Mouse (Mus musculus): ENCODE measurements at regions not wholly inside any gene's neighbourhood (a gene's known extent, or its start where the extent isn't known, plus 50 kb on each side); places are given as distances from the start of the nearest gene placed in this dataset.
A peak's percentile ranks its signal among the peaks of the same experiment; 100 is the strongest.

GRCm38 (mm10) chr1:137698876-137699275 is 476.6 kb downstream of the Ptprc start:
- no peak for ATAC-seq
- no peaks in the 10 kb centered on the region for H3K9me3 ChIP-seq
- H3K9ac ChIP-seq (replicated peaks), result no peak overlapping the region
- no peaks in the 10 kb centered on the region for H3K36me3 ChIP-seq
- no peak overlapping the region for H3K4me2 ChIP-seq (replicated peaks)
- no peaks in the 10 kb centered on the region for H3K27me3 ChIP-seq
- H3K27ac ChIP-seq, result no peak overlapping the region
- no peak overlapping the region for H3K4me3 ChIP-seq (replicated peaks)
- WGBS, result 73% methylated on average over 4 of the region's 4 CpGs
- H3K4me1 ChIP-seq (replicated peaks), result peaks cover 17% of the 10 kb centered on the region

DNA sequence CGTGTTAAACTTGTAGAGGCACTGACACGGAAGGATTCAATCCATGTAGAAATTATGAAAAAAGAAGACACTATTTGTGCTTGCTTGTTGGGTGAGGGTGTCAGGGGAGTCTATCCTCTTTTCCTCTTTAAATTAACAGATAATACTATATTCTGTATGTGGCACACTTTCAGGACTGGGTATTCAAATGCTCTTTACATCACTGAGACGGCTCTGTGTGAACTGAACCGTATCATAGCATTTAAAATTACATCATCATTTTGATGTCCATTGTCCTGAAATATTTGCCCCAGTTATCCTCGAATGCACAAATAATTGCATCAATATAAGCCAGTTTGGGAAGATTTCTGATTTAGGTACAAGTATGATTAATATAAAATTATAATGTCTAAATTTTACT is 478.2 kb downstream of the Ptprc start:
- 0 out of 2 replicates have a peak, but pooled peaks have one; percentile 66 for ATAC-seq
- Histone ChIP-seq H3K9me3 (no peaks in the 10 kb centered on the region), H3K36me3 (no peaks in the 10 kb centered on the region), H3K4me2 (replicated peaks) (peak overlapping the region; percentile 22), H3K27ac (peak overlapping the region; percentile 73), H3K27me3 (no peaks in the 10 kb centered on the region), H3K9ac (replicated peaks) (no peak overlapping the region), H3K4me1 (replicated peaks) (peaks cover 17% of the 10 kb centered on the region), H3K4me3 (replicated peaks) (no peak overlapping the region)
- 28% methylated on average over 5 of the region's 5 CpGs for WGBS

DNA sequence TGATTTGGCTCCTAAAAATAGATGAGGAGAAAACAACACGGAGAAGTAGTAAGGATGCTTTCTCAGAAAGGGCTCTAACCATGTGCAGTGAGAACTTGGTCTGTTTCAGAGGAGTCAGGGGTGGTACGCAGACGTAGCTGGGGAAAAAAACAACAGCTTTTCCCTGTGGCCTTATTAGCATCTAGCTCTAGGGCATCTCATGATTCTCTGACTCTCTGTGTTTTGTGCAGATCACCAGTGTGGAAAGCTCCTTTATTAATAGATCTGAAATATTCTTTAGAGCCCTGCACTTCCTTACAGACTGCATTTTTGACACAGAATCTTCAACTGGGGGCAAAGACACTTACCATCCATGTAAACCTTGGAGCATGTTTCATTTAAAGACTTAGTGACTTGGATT is 478.7 kb downstream of the Ptprc start:
- peak overlapping the region; percentile 73 for H3K27ac ChIP-seq
- H3K36me3 ChIP-seq, result no peaks in the 10 kb centered on the region
- ATAC-seq, result peak; percentile 43; the same call in 1 of the 2 replicates
- no peak overlapping the region for H3K4me3 ChIP-seq (replicated peaks)
- WGBS, result 16% methylated on average over 3 of the region's 3 CpGs
- H3K4me1 ChIP-seq (replicated peaks), result peaks cover 17% of the 10 kb centered on the region
- peak overlapping the region; percentile 22 for H3K4me2 ChIP-seq (replicated peaks)
- H3K9me3 ChIP-seq, result no peaks in the 10 kb centered on the region
- H3K27me3 ChIP-seq, result no peaks in the 10 kb centered on the region
- no peak overlapping the region for H3K9ac ChIP-seq (replicated peaks)

DNA sequence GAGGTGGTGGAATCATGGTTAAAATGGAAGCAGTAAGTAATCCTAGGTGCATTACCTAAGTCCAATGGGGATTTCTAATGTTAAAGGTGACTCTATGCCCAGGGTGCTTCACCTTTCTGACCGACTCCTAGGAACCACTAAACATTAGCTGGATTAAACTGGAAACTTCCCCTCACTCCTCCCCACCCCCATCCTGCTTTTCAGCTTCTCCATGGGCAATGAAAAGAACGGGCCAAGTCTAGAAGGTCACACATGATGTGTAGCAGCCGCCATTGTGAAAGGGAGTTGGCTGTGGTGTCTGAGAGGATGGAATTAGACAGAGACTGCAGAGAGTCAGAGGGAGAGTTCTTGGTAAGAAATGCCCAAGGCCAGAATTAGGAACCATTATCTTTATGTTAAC is 479.8 kb downstream of the Ptprc start:
- Histone ChIP-seq H3K9me3 (no peaks in the 10 kb centered on the region), H3K4me1 (replicated peaks) (peaks cover 17% of the 10 kb centered on the region), H3K4me2 (replicated peaks) (no peak overlapping the region), H3K36me3 (no peaks in the 10 kb centered on the region), H3K27ac (no peak overlapping the region), H3K4me3 (replicated peaks) (no peak overlapping the region), H3K9ac (replicated peaks) (no peak overlapping the region), H3K27me3 (no peaks in the 10 kb centered on the region)
- ATAC-seq, result no peak
- WGBS, result 47% methylated on average over 3 of the region's 3 CpGs

DNA sequence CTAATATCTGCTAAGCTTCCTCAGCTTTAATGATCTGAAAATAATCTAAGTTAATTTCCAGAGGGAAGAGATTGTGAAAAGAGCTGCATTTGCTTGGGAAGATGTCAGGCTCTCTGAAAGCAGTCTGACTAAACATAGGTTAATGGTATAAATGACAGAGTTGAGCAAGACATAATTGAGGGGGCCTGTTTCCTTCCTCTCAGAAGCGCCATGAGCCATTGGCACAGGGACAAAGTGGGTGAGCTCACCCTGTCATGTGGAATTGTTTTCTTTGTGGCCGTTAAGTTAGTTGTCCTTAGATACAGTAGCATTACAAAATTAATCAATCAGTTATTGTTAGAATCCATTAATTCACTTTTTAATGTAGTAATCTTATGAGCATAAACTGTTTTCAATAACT is 483.0 kb downstream of the Ptprc start:
- no peak overlapping the region for H3K4me2 ChIP-seq (replicated peaks)
- WGBS, result 81% methylated on average over 2 of the region's 2 CpGs
- H3K27me3 ChIP-seq, result no peaks in the 10 kb centered on the region
- no peak overlapping the region for H3K4me3 ChIP-seq (replicated peaks)
- no peak for ATAC-seq
- H3K36me3 ChIP-seq, result no peaks in the 10 kb centered on the region
- H3K4me1 ChIP-seq (replicated peaks), result peaks cover 15% of the 10 kb centered on the region
- no peaks in the 10 kb centered on the region for H3K9me3 ChIP-seq
- no peak overlapping the region for H3K9ac ChIP-seq (replicated peaks)
- H3K27ac ChIP-seq, result no peak overlapping the region

GRCm38 (mm10) chr1:137690860-137691595 is 484.5 kb downstream of the Ptprc start:
- peaks cover 4% of the 10 kb centered on the region; the same call in 1 of the 2 replicates for H3K4me1 ChIP-seq (replicated peaks)
- H3K9me3 ChIP-seq, result no peaks in the 10 kb centered on the region
- 89% methylated on average over 9 of the region's 9 CpGs for WGBS
- H3K27me3 ChIP-seq, result no peaks in the 10 kb centered on the region
- ATAC-seq, result no peak
- H3K4me3 ChIP-seq (replicated peaks), result no peak overlapping the region
- H3K9ac ChIP-seq (replicated peaks), result no peak overlapping the region
- H3K4me2 ChIP-seq (replicated peaks), result no peak overlapping the region
- no peaks in the 10 kb centered on the region for H3K36me3 ChIP-seq
- H3K27ac ChIP-seq, result no peak overlapping the region

DNA sequence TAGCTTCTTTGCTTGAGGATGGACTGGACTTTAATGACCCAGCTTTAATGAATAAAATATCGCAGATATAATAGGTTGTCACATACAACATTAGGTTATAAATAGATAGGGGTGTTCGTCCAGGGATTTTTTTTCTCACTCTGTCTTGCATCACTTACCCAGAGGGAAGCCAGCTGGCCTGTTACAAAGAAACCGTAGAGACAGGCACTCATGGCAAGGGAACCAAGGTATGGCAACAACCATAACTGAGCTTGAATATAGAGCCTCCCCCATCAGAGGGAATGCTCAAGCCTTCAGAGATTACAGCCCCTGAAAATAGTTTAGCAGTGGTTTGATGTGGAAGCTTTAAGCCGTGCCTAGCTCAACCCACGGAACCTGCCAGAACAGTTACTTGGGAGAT is 504.9 kb downstream of the Ptprc start:
- no peak overlapping the region for H3K27ac ChIP-seq
- H3K36me3 ChIP-seq, result no peaks in the 10 kb centered on the region
- ATAC-seq, result no peak
- WGBS, result 89% methylated on average over 5 of the region's 5 CpGs
- no peak overlapping the region for H3K4me2 ChIP-seq (replicated peaks)
- no peak overlapping the region for H3K4me3 ChIP-seq (replicated peaks)
- no peaks in the 10 kb centered on the region for H3K27me3 ChIP-seq
- H3K4me1 ChIP-seq (replicated peaks), result no peaks in the 10 kb centered on the region
- no peaks in the 10 kb centered on the region for H3K9me3 ChIP-seq
- H3K9ac ChIP-seq (replicated peaks), result no peak overlapping the region

- H3K9ac ChIP-seq (replicated peaks), result no peak overlapping the region
- no peak for ATAC-seq
- H3K27ac ChIP-seq, result no peak overlapping the region
- no peaks in the 10 kb centered on the region for H3K9me3 ChIP-seq
- H3K4me1 ChIP-seq (replicated peaks), result no peaks in the 10 kb centered on the region
- H3K4me3 ChIP-seq (replicated peaks), result no peak overlapping the region
- H3K27me3 ChIP-seq, result no peaks in the 10 kb centered on the region
- WGBS, result 87% methylated on average over 3 of the region's 3 CpGs
- no peaks in the 10 kb centered on the region for H3K36me3 ChIP-seq
- H3K4me2 ChIP-seq (replicated peaks), result no peak overlapping the region
Observed at GRCm38 (mm10) chr1:137669849-137670248, 505.7 kb downstream of the Ptprc start.

DNA sequence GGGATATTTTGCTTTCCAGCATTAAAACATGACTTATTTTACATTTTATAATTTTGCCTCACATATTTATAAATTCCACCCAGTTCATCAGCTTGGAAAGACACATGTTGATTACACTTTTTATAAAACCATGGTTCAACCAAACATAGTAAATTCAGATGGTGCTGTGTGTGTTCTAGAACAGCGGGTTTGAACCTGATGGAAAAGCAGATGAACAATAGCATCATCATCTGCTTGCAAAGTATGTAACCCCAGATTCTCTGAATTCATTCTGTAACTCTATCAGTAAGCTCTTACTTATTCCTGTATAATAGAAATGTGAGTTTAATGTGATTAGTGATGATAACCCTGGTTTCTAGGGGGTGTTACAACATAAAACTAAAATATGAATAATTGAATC is 517.4 kb downstream of the Ptprc start:
- H3K9me3 ChIP-seq, result no peaks in the 10 kb centered on the region
- H3K4me2 ChIP-seq (replicated peaks), result no peak overlapping the region
- no peak overlapping the region for H3K4me3 ChIP-seq (replicated peaks)
- ATAC-seq, result no peak
- 82% methylated on average over 1 of the region's 1 CpGs for WGBS
- H3K9ac ChIP-seq (replicated peaks), result no peak overlapping the region
- H3K36me3 ChIP-seq, result no peaks in the 10 kb centered on the region
- peaks cover 20% of the 10 kb centered on the region for H3K4me1 ChIP-seq (replicated peaks)
- no peaks in the 10 kb centered on the region for H3K27me3 ChIP-seq
- H3K27ac ChIP-seq, result no peak overlapping the region

DNA sequence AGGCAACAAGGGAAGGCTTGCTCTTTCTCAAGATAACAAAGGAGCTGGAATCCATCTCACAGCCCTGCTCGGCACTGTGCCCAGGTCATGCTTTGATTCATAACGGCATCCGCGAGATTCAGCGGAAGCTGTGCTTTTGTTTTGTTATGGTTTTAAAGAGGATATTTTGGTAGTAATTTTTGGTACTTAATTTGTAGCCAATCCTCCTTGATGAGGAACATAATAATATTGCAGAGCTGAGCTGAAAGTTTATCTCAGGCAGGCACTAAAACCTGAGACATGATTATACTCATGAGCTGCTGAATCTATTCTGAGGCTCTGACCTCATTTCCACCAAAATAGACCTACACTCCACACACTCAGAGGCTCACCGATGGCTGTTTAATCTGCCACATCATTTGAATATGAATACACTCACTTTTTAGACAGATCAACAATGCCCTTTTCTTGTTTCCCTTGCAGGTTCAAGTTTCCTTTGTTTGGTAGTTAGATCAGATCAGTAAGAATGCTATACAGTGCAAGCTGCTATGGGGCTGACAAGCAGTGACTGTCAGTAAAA is 518.5 kb downstream of the Ptprc start:
- H3K4me3 ChIP-seq (replicated peaks), result no peak overlapping the region; the same call in 1 of the 2 replicates
- peak overlapping the region; percentile 46 for H3K27ac ChIP-seq
- WGBS, result 3% methylated on average over 6 of the region's 6 CpGs
- H3K27me3 ChIP-seq, result no peaks in the 10 kb centered on the region
- H3K4me2 ChIP-seq (replicated peaks), result peak overlapping the region; percentile 28
- peaks cover 20% of the 10 kb centered on the region for H3K4me1 ChIP-seq (replicated peaks)
- H3K9ac ChIP-seq (replicated peaks), result no peak overlapping the region
- no peaks in the 10 kb centered on the region for H3K36me3 ChIP-seq
- H3K9me3 ChIP-seq, result no peaks in the 10 kb centered on the region
- peak; percentile 93 for ATAC-seq

- Histone ChIP-seq H3K9me3 (no peaks in the 10 kb centered on the region), H3K27me3 (no peaks in the 10 kb centered on the region), H3K4me3 (replicated peaks) (no peak overlapping the region), H3K4me1 (replicated peaks) (peaks cover 20% of the 10 kb centered on the region), H3K36me3 (no peaks in the 10 kb centered on the region), H3K4me2 (replicated peaks) (no peak overlapping the region), H3K9ac (replicated peaks) (no peak overlapping the region), H3K27ac (no peak overlapping the region)
- WGBS, result 48% methylated on average over 4 of the region's 4 CpGs
- no peak for ATAC-seq
Observed at GRCm38 (mm10) chr1:137654171-137654570, 521.3 kb downstream of the Ptprc start.

GRCm38 (mm10) chr1:137653495-137653894 is 522.0 kb downstream of the Ptprc start:
- no peak overlapping the region for H3K4me2 ChIP-seq (replicated peaks)
- no peaks in the 10 kb centered on the region for H3K27me3 ChIP-seq
- H3K9ac ChIP-seq (replicated peaks), result no peak overlapping the region
- no peaks in the 10 kb centered on the region for H3K36me3 ChIP-seq
- 81% methylated on average over 5 of the region's 5 CpGs for WGBS
- H3K27ac ChIP-seq, result no peak overlapping the region
- no peak overlapping the region for H3K4me3 ChIP-seq (replicated peaks)
- no peak for ATAC-seq
- peaks cover 20% of the 10 kb centered on the region for H3K4me1 ChIP-seq (replicated peaks)
- H3K9me3 ChIP-seq, result no peaks in the 10 kb centered on the region

DNA sequence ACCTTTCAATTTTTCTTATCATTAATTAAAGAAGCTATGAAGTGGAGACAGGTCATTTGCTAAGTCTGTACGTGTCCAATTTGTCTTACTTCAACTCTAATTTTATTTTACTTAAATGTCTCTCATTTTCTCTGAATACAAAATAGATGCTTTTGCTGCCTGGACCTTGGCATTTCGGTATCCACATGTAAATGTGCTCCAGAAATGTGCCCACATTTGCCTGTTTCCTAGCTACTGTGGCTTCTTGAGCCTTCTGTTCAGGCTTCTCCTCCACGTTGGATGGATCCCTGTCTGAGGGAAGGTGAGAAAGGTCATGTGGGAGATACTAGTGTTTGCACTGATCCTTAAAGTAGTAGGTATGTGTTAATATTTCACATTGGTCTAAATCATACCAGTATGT is 524.9 kb downstream of the Ptprc start:
- Histone ChIP-seq H3K36me3 (no peaks in the 10 kb centered on the region), H3K9ac (replicated peaks) (no peak overlapping the region), H3K4me3 (replicated peaks) (no peak overlapping the region), H3K9me3 (no peaks in the 10 kb centered on the region), H3K4me2 (replicated peaks) (no peak overlapping the region), H3K27me3 (no peaks in the 10 kb centered on the region), H3K27ac (no peak overlapping the region), H3K4me1 (replicated peaks) (peaks cover 6% of the 10 kb centered on the region)
- no peak for ATAC-seq
- WGBS, result 71% methylated on average over 3 of the region's 3 CpGs
